Mouse (Mus musculus) lung, adult 2 months (tissue): ENCODE measurements around the gene Fbxl17.

Experiments used
- CTCF ChIP-seq: fragments of 200-500 bp; IDR thresholded peaks from 2 replicates; pipeline ENCODE4 v1.5.1; 2011; ENCODE audit warnings: mild to moderate bottlenecking, low read length, control low read depth; ENCODE audit not compliant: insufficient read depth
- POLR2A ChIP-seq: fragments of 200-500 bp; IDR thresholded peaks from 2 replicates; pipeline ENCODE4 v1.6.1; 2011; ENCODE audit warnings: low read depth, mild to moderate bottlenecking, control low read depth, low read length, borderline replicate concordance; ENCODE audit errors: extremely low read depth

GRCm38 (mm10) chr17:63270513-63270912 is 229.3 kb downstream of the Fbxl17 start:
- no peak for TF ChIP-seq POLR2A
- TF ChIP-seq CTCF = no peak
